Mouse (Mus musculus): ENCODE measurements at regions not wholly inside any gene's neighbourhood (a gene's known extent, or its start where the extent isn't known, plus 50 kb on each side); places are given as distances from the start of the nearest gene placed in this dataset.

DNA sequence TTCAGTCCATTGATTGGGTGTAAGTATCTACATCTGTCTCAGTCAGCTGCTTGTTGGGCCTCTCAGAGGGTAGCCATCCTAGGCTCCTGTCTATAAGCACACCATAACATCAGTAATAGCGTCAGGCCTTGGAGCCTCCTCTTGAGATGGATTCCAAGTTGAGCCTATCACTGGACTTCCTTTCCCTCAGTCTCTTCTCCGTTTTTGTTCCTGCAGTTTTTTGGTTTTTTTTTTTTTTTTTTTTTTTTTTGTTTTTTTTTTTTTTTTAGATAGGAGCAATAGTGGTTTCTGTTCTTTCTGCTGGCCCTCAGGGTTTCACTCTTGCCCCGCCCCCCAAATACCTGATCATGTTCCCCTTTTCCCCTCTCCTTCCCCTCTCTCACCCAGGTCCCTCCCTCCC, 80.6 kb upstream of the Dph5 start:
- TF ChIP-seq CTCF (IDR thresholded peaks at IDR 0.05; ENCODE audit: low read depth) = no peak
- no peak for TF ChIP-seq EP300 (IDR thresholded peaks at IDR 0.05; ENCODE audit: low read depth)

All from heart, postnatal 0 days (tissue).